Mouse (Mus musculus): ENCODE results near the gene Xrcc1.

- no peak for TF ChIP-seq CTCF (IDR thresholded peaks at IDR 0.05; ENCODE audit: low read depth, low read length)
- TF ChIP-seq POLR2A (IDR thresholded peaks at IDR 0.05; ENCODE audit: extremely low read depth, insufficient read depth, low read length) = no peak
Measured at GRCm38 (mm10) chr7:24533806-24534205, 12.3 kb upstream of the Xrcc1 start.
